Mouse (Mus musculus) hindbrain, postnatal 0 days (tissue): ENCODE measurements at regions not wholly inside any gene's neighbourhood (a gene's known extent, or its start where the extent isn't known, plus 50 kb on each side); places are given as distances from the start of the nearest gene placed in this dataset.
A peak's percentile ranks its signal among the peaks of the same experiment; 100 is the strongest.

Experiments
- ATAC-seq: fragments of 200-750 bp; cut with Nextera tagmentation; 2 replicates; pipeline ENCODE4 v1.8.0; 2017; ENCODE audit warnings: mild to moderate bottlenecking, moderate TSS enrichment, moderate library complexity
- DNase-seq: peaks from one replicate; pipeline ENCODE4 v3.0.0-alpha.2; 2015; ENCODE audit warnings: low spot score
- H3K27ac ChIP-seq: fragments of 300-500 bp; sonication (generic); 2 replicates; pipeline ENCODE4 v1.5.1; 2014; ENCODE audit warnings: mild to moderate bottlenecking
- H3K27me3 ChIP-seq: fragments of 300-500 bp; sonication (generic); 2 replicates; pipeline ENCODE4 v1.6.1; 2014; ENCODE audit warnings: low read length, mixed read lengths; ENCODE audit not compliant: insufficient read depth
- H3K36me3 ChIP-seq: fragments of 300-500 bp; sonication (generic); 2 replicates; pipeline ENCODE4 v1.6.1; 2014; ENCODE audit warnings: low read length, mixed read lengths; ENCODE audit not compliant: insufficient read depth
- H3K4me1 ChIP-seq: fragments of 300-500 bp; sonication (generic); 2 replicates; pipeline ENCODE4 v1.6.1; 2014; ENCODE audit warnings: antibody characterized with exemption, low read length, mixed read lengths; ENCODE audit not compliant: insufficient read depth
- H3K4me2 ChIP-seq: fragments of 300-500 bp; sonication (generic); 2 replicates; pipeline ENCODE4 v1.6.1; 2014; ENCODE audit warnings: low read depth, mild to moderate bottlenecking, low read length, moderate library complexity, mixed read lengths
- H3K4me3 ChIP-seq: fragments of 300-500 bp; sonication (generic); 2 replicates; pipeline ENCODE4 v1.5.1; 2014; ENCODE audit warnings: low read length
- H3K9ac ChIP-seq: fragments of 300-500 bp; sonication (generic); replicated peaks from 2 replicates; pipeline ENCODE4 v1.6.1; 2014; ENCODE audit warnings: mild to moderate bottlenecking, low read length, moderate library complexity, mixed read lengths
- H3K9me3 ChIP-seq: fragments of 300-500 bp; sonication (generic); 2 replicates; pipeline ENCODE4 v1.6.1; 2016; ENCODE audit warnings: low read length, mixed read lengths
- CTCF ChIP-seq: IDR thresholded peaks from 2 replicates; pipeline ENCODE4 v1.5.1; 2016; ENCODE audit warnings: antibody characterized with exemption, control low read depth, low read depth
- WGBS: fragments of 180-500 bp; shearing (Covaris S2); extraction: QIAGEN DNeasy Blood & Tissue Kit; methylation state at CpG from one replicate; pipeline ENCODE4 v1.1.7; 2014; 5-methylcytosine and 5-hydroxymethylcytosine counted together

DNA sequence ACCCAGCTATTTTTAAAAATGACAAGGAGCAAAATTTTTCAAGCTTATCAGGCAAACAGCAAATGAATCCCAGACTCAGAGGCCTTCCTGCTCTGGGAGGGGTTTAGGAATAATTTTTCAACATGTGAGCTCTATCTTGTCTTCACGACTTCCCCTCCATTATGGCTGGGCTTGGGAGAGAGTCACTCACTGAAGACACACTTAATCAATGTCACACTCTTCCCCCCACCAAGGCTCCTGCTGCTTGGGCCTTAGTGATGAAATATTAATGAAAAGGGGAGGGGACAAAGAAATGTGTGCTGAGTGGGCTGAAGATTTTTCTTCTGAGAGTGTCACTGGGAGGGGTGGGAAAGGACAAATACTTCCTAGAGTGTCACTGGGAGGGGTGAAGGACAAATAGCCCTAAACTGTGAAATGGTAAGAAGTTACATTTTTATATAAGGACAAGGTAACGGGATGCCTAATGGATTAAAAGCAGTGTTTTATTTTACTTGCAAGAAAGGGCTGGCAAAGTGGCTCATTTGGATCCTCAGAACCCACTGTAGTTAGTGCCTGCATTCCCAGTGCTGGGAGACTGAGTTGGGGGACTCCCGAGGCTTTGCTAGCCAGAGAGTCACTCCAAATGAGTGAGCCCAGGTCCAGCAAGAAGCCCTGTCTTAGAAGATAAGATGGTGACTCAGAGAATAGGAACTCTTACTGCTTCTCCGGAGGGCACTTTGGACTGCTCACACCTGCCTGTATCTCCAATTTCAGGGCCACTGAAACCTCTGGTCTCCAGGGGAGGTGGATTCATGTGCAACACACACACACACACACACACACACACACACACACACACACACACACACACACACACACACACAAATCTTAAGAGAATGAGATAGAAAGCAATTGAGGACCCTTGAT, 258.5 kb downstream of the Sox11 start:
- Histone ChIP-seq H3K4me3 (no peak overlapping the region), H3K9me3 (no peaks in the 10 kb centered on the region), H3K4me2 (no peak overlapping the region), H3K4me1 (peaks cover 11% of the 10 kb centered on the region; the same call in 1 of the 2 replicates), H3K36me3 (no peaks in the 10 kb centered on the region), H3K9ac (no peak overlapping the region), H3K27me3 (no peaks in the 10 kb centered on the region), H3K27ac (peak overlapping the region; percentile 87)
- peak; percentile 49 for DNase-seq
- TF ChIP-seq CTCF: no peak
- no peak for ATAC-seq
- 11% methylated on average over 4 of the region's 4 CpGs for WGBS

DNA sequence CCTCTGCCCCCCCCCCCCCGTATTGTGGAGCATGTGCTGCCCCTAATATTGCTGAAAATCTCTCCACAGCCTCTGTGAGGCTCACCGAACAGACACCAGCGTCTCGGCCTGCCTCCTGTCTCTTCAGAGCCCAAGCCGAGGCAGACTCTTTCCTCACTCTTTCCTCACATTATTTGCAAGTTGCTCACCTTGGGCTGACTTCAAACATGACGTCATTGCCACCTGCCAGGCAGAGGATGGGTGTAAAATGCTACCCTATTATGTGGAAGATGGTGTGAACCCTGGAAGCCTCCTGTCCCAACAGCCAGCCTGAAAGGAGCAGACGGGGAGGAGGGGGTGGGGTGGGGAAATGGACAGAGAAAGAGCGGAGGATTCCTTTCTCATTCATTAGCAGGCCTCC, 259.3 kb downstream of the Sox11 start:
- H3K4me2 ChIP-seq: peak overlapping the region; percentile 52
- no peaks in the 10 kb centered on the region for H3K36me3 ChIP-seq
- no peaks in the 10 kb centered on the region for H3K27me3 ChIP-seq
- WGBS: 2% methylated on average over 7 of the region's 8 CpGs
- peak overlapping the region; percentile 47 for H3K9ac ChIP-seq
- H3K9me3 ChIP-seq: no peaks in the 10 kb centered on the region
- ATAC-seq (peak; percentile 88), DNase-seq (peak; percentile 72)
- H3K27ac ChIP-seq: peak overlapping the region; percentile 87
- peaks cover 11% of the 10 kb centered on the region; the same call in 1 of the 2 replicates for H3K4me1 ChIP-seq
- TF ChIP-seq CTCF: no peak
- H3K4me3 ChIP-seq: peak overlapping the region; percentile 23

DNA sequence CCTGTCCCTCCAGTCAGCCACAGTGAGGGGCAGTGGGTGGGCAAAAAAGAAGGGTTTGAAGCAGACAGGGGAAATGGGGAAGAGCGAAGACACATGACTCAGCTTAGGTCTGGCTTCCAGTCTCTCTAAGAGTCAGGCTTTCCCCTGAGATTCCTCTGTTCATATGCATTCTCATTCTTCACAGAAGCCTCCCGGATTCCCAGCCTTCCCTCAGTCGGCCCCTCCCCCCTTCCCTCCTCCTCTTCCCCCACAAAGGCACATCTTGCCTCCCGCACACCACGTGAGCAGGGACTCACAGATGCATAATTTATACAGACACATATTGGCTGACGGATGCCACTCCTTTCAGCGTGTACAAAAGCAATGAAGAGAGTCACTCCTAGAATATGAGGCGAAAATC, 259.8 kb downstream of the Sox11 start:
- under 1% methylated on average over 8 of the region's 8 CpGs for WGBS
- Histone ChIP-seq H3K9me3 (no peaks in the 10 kb centered on the region), H3K36me3 (no peaks in the 10 kb centered on the region), H3K4me1 (peaks cover 11% of the 10 kb centered on the region; the same call in 1 of the 2 replicates), H3K27me3 (no peaks in the 10 kb centered on the region), H3K9ac (peak overlapping the region; percentile 47), H3K27ac (peak overlapping the region; percentile 87), H3K4me3 (peak overlapping the region; percentile 23), H3K4me2 (peak overlapping the region; percentile 52)
- peak; percentile 96 for ATAC-seq
- TF ChIP-seq CTCF: no peak
- peak; percentile 91 for DNase-seq

DNA sequence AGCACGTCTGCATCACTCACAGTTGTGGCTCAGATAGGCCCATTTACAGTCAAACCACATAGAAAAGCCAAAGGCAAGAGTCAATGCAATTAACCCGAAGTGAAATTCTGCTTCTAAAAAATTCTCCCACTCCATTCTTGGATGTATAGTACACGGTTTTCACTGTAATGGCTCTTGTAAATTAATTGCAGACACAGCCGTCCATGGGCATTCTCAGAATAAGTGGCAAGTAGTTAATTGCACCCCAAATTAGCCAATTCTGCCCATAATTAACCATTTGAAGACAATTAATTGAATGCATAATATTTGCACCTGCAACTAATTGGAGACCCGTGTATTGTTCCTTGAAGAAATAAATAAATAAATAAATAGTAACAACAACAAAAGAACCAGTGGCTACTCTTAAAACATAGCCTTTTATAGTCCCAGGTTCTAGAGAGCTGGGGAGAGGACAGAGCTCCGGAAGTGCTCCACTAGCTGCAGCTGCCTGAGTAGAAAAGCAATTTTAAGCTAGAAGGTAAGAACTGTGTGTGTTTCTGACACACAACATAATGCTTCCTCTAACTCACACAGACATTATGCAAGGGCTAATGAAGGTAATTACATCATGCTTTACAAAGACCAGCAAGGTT, 266.2 kb downstream of the Sox11 start:
- TF ChIP-seq CTCF: no peak
- Histone ChIP-seq H3K4me1 (no peaks in the 10 kb centered on the region), H3K9me3 (no peaks in the 10 kb centered on the region), H3K27ac (no peak overlapping the region), H3K27me3 (no peaks in the 10 kb centered on the region), H3K4me3 (no peak overlapping the region), H3K4me2 (no peak overlapping the region), H3K36me3 (no peaks in the 10 kb centered on the region), H3K9ac (no peak overlapping the region)
- DNase-seq (no peak), ATAC-seq (no peak)
- WGBS: 53% methylated on average over 6 of the region's 6 CpGs

DNA sequence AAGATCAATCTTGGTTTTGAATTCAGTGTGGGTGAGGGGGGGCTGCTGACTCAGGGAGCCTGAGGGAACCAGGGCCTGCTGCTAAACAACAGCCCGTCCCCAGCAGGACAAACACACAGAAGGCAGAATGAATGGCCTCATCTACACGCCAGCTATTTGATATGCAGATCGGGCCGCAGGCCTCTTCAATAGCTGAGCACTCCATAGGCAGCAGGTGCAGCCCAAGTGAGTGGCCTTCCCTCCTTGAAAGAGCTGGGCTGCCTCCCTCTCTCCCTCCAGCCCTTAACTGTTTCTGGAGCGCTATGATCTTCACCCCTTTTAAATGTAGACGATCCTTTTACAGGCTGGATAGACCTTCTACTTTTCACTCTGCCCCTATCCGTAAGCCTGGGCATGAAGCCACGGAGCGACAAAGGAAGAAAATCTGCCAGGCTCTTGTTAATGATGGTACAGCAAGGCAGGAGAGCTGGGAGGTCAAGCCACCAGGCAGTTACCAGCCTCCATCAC, 277.3 kb downstream of the Sox11 start:
- Histone ChIP-seq H3K4me2 (peak overlapping the region; percentile 33), H3K4me3 (no peak overlapping the region), H3K36me3 (no peaks in the 10 kb centered on the region), H3K9me3 (no peaks in the 10 kb centered on the region), H3K4me1 (peaks cover 32% of the 10 kb centered on the region), H3K27ac (peak overlapping the region; percentile 74), H3K27me3 (no peaks in the 10 kb centered on the region), H3K9ac (no peak overlapping the region)
- ATAC-seq (peak; percentile 85), DNase-seq (peak; percentile 81)
- no peak for TF ChIP-seq CTCF
- 11% methylated on average over 9 of the region's 9 CpGs for WGBS

DNA sequence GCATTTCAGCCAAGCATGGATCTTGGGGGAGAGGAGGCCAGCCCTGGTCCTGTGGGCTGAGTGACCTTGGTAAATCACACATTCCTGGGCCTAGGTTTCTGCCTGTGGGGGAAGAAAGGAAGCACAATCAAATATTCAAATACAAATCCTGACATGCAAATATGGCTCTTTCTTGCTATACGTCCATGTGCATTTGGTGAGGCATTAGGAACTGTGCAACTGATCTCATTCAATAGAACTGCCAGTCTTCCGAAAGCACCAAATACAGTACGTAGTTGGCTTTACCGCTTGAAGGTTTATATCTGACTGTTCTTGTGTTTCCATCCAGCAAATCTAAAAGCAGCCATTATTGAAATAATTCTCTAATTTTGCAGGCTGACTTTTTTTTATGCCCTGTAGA, 278.9 kb downstream of the Sox11 start:
- Histone ChIP-seq H3K36me3 (no peaks in the 10 kb centered on the region), H3K4me1 (peaks cover 33% of the 10 kb centered on the region), H3K27ac (peak overlapping the region; percentile 51), H3K27me3 (no peaks in the 10 kb centered on the region), H3K4me3 (no peak overlapping the region), H3K9me3 (no peaks in the 10 kb centered on the region), H3K4me2 (no peak overlapping the region), H3K9ac (no peak overlapping the region)
- TF ChIP-seq CTCF: no peak
- no peak for DNase-seq
- no peak for ATAC-seq
- 45% methylated on average over 4 of the region's 4 CpGs for WGBS
